ENCODE assay signal across 18 mouse cellular contexts in genomic region chr9:21589538-21589937, GRCm38 (mm10). TPM values are rescaled to one million over a fixed set of nuclear protein-coding genes. Genes with fewer than 3 reads are reported as not detected.
DNase-seq lines count a peak whose midpoint lies in the region; TF ChIP-seq lines count a peak whose summit lies in the region.
"Had no signal": no experiment of that assay in that cellular context is flagged by ENCODE, and none has a peak within 500 bp of the region (broad histone marks: within the 10 kb centered on the region; RNA-seq: fewer than 3 reads in every experiment).

No protein-coding gene starts in this region.

- TF ChIP-seq EP300 in CH12.LX (IDR thresholded peaks at IDR 0.05; ENCODE audit: low read length), result no peak

- H3K4me2 ChIP-seq in CH12.LX (ENCODE audit: insufficient read depth, low read depth, poor library complexity, severe bottlenecking), result no peak overlapping the region
- no peak overlapping the region for H3K4me2 ChIP-seq in myocyte (ENCODE audit: low read depth)
- H3K4me2 ChIP-seq: embryonic facial prominence, embryonic 12.5 days; forebrain, embryonic 13.5 days; forebrain, embryonic 15.5 days had no signal

- DNase-seq in CH12.LX (ENCODE audit: extremely low read depth), result no peak
- no peak for DNase-seq in left cerebral cortex, adult 11 months (ENCODE audit: low spot score)
- no peak for DNase-seq in gastrocnemius, postnatal 10 days
- DNase-seq: adrenal gland, adult 8-10 months; adrenal gland, postnatal 14 days; adrenal gland, postnatal 36 days; B cell, adult 2 months; cerebellum, adult 11-12 months; cerebellum, adult 2 months; cerebellum, postnatal 10 days; embryo, embryonic 11 days; forebrain, postnatal 0 days had no signal

- H3K4me1 ChIP-seq in CH12.LX (ENCODE audit: control insufficient read depth in 1 of 2, insufficient read depth in 2 of 2), result peaks cover 12 to 55% of the 10 kb centered on the region in 2 experiments
- H3K4me1 ChIP-seq in cortical plate, adult 2 months (ENCODE audit: control insufficient read depth, insufficient read depth, low read length), result 0 out of 2 replicates have a peak, but pooled peaks cover 6% of the 10 kb centered on the region

- no peak overlapping the region for H3K27ac ChIP-seq in CH12.LX (ENCODE audit: insufficient read depth, low read depth)
- H3K27ac ChIP-seq in cortical plate, adult 2 months (ENCODE audit: insufficient read depth, low read length), result no peak overlapping the region
- H3K27ac ChIP-seq: embryonic facial prominence, embryonic 12.5 days; forebrain, embryonic 13.5 days; forebrain, embryonic 15.5 days had no signal

- H3K27me3 ChIP-seq in CH12.LX (replicated peaks), result no peaks in the 10 kb centered on the region
- no peaks in the 10 kb centered on the region for H3K27me3 ChIP-seq in myocyte (ENCODE audit: control insufficient read depth, insufficient read depth, insufficient read length)
- H3K27me3 ChIP-seq: embryonic facial prominence, embryonic 12.5 days; forebrain, embryonic 13.5 days; forebrain, embryonic 15.5 days; Patski had no signal

- TF ChIP-seq CTCF in CH12.LX (conservative IDR thresholded peaks at IDR 0.05 in 1 of 2, IDR thresholded peaks at IDR 0.05 in 1 of 2; ENCODE audit: low read depth in 2 of 2, low read length in 2 of 2), result no peak
- TF ChIP-seq CTCF in cortical plate, adult 2 months (IDR thresholded peaks at IDR 0.05; ENCODE audit: extremely low read depth, insufficient read depth, low read length), result no peak

- H3K9ac ChIP-seq in CH12.LX (ENCODE audit: insufficient read depth, low read depth), result no peak overlapping the region
- H3K9ac ChIP-seq: forebrain, embryonic 13.5 days; forebrain, embryonic 15.5 days; forebrain, postnatal 0 days had no signal

- in situ Hi-C loops in CH12.LX (cut with MboI; ENCODE audit: low pct_ligation_motif_present, low pct_unique_long_range_greater_than_20kb, low sequenced_read_pairs), result no loop called here

- H3K4me3 ChIP-seq in CH12.LX (replicated peaks in 1 of 3; ENCODE audit: low read depth in 2 of 3, low read length in 2 of 3, poor library complexity in 1 of 3), result no peak overlapping the region
- H3K4me3 ChIP-seq in cortical plate, adult 2 months (ENCODE audit: insufficient read depth, low read length), result no peak overlapping the region
- no peak overlapping the region for H3K4me3 ChIP-seq in myocyte
- H3K4me3 ChIP-seq: embryonic facial prominence, embryonic 12.5 days; forebrain, embryonic 13.5 days; forebrain, embryonic 15.5 days had no signal

- TF ChIP-seq RAD21 in CH12.LX (IDR thresholded peaks at IDR 0.05; ENCODE audit: low read depth, low read length), result no peak

- H3K9me3 ChIP-seq in CH12.LX (replicated peaks; ENCODE audit: low read length), result no peaks in the 10 kb centered on the region
- H3K9me3 ChIP-seq: embryonic facial prominence, embryonic 12.5 days; forebrain, embryonic 13.5 days; forebrain, embryonic 15.5 days had no signal

- H3K79me2 ChIP-seq in CH12.LX (replicated peaks; ENCODE audit: control insufficient read depth, extremely low read depth, insufficient read depth, poor library complexity, severe bottlenecking) (peaks cover 14% of the 10 kb centered on the region), myocyte (ENCODE audit: control insufficient read depth, insufficient read depth) (peaks cover 13% of the 10 kb centered on the region)

- TF ChIP-seq POLR2A in CH12.LX (IDR thresholded peaks at IDR 0.05; ENCODE audit: low read depth, low read length) (0 out of 2 replicates have a peak, but pooled peaks have one; percentile 3), myocyte (IDR thresholded peaks at IDR 0.05; ENCODE audit: insufficient read length, low read depth) (no peak)
- 0 out of 2 replicates have a peak, but pooled peaks have one; percentile 23 for TF ChIP-seq POLR2A in cortical plate, adult 2 months (IDR thresholded peaks at IDR 0.05; ENCODE audit: extremely low read depth, insufficient read depth, low read length)

- dilution Hi-C loops in CH12.LX (cut with MboI; ENCODE audit: extremely low pct_ligation_motif_present, extremely low pct_unique_long_range_greater_than_20kb, low sequenced_read_pairs), result no loop called here

- H3K36me3 ChIP-seq in CH12.LX (replicated peaks in 1 of 2; ENCODE audit: control insufficient read depth in 1 of 2, insufficient read depth in 1 of 2, low read length in 1 of 2) (peaks cover 54 to 65% of the 10 kb centered on the region in 2 experiments), myocyte (ENCODE audit: control insufficient read depth, insufficient read depth) (peaks cover 24% of the 10 kb centered on the region)

- no peak overlapping the region for H3ac ChIP-seq in myocyte (ENCODE audit: control insufficient read depth, insufficient read length)

TF ChIP-seq in CH12.LX, 34 proteins besides CTCF, POLR2A, EP300 and RAD21:
- TF ChIP-seq ELF1 (IDR thresholded peaks at IDR 0.05; ENCODE audit: low read depth, low read length) (no peak), ZMIZ1 (IDR thresholded peaks at IDR 0.05; ENCODE audit: low read depth, low read length) (peak; percentile 27; the same call in 1 of the 2 replicates)

TF ChIP-seq in myocyte, 11 proteins besides CTCF, POLR2A, EP300 and RAD21:
- TF ChIP-seq POLR2AphosphoS2 (IDR thresholded peaks at IDR 0.05; ENCODE audit: insufficient read length, low read depth) (peak; percentile 71), MYOD1 (IDR thresholded peaks at IDR 0.05; ENCODE audit: control insufficient read depth in 1 of 3, insufficient read length in 2 of 3, low read depth in 2 of 3) (no peak), MAX (IDR thresholded peaks at IDR 0.05; ENCODE audit: low read depth) (no peak), TCF3 (IDR thresholded peaks at IDR 0.05; ENCODE audit: insufficient read length, low read depth) (no peak), MYOG (IDR thresholded peaks at IDR 0.05; ENCODE audit: control insufficient read depth in 1 of 3, insufficient read depth in 1 of 3, insufficient read length in 2 of 3, low read depth in 2 of 3) (no peak)

RNA-seq across cellular contexts. Expression of gene Timm29, which starts 3.0 kb away (rescaled TPM):
- total RNA-seq in CH12.LX (2012; rRNA removed), result 12.0 and 16.0 TPM in 2 replicates
- 19.1 and 19.5 TPM in 2 replicates for total RNA-seq in CH12.LX (2014; rRNA removed)
- polyA plus RNA-seq in CH12.LX (2012; ENCODE audit: insufficient read length, low read depth), result 29.6 and 34.6 TPM in 2 replicates
- 50.4 and 53.2 TPM in 2 replicates for polyA plus RNA-seq in cortical plate, adult 2 months (2012; rRNA removed)
- 26.3 TPM for polyA plus RNA-seq in myocyte (2012; fragmentation: generic; extraction: Trizol)
- total RNA-seq in gastrocnemius, postnatal 10 days (2021), result 10 to 100 TPM; 45.1 to 49.1 TPM

RNA-seq across cellular contexts. Expression of gene Yipf2, which starts 3.1 kb away (rescaled TPM):
- total RNA-seq in CH12.LX (2012; rRNA removed) (13.6 and 17.5 TPM in 2 replicates), CH12.LX (2014; rRNA removed) (13.1 and 16.6 TPM in 2 replicates)
- polyA plus RNA-seq in CH12.LX (2012; ENCODE audit: insufficient read length, low read depth) (17.0 and 21.2 TPM in 2 replicates), myocyte (2012; fragmentation: generic; extraction: Trizol) (13.2 TPM)
- 27.6 and 29.1 TPM in 2 replicates for polyA plus RNA-seq in cortical plate, adult 2 months (2012; rRNA removed)
- total RNA-seq in gastrocnemius, postnatal 10 days (2021), result 1 to 10 TPM; 4.5 to 5.6 TPM

RNA-seq across cellular contexts. Expression of gene Smarca4, which starts 26.4 kb away (rescaled TPM):
- total RNA-seq in CH12.LX (2012; rRNA removed), result 74.3 and 78.9 TPM in 2 replicates
- total RNA-seq in CH12.LX (2014; rRNA removed), result 30.7 and 33.8 TPM in 2 replicates
- polyA plus RNA-seq in CH12.LX (2012; ENCODE audit: insufficient read length, low read depth), result 76.1 and 86.2 TPM in 2 replicates
- 77.3 and 80.3 TPM in 2 replicates for polyA plus RNA-seq in cortical plate, adult 2 months (2012; rRNA removed)
- 68.0 TPM for polyA plus RNA-seq in myocyte (2012; fragmentation: generic; extraction: Trizol)
- total RNA-seq in gastrocnemius, postnatal 10 days (2021), result 10 to 100 TPM; 52.4 to 58.3 TPM

RNA-seq across cellular contexts. Expression of gene Carm1, which starts 42.8 kb away (rescaled TPM):
- total RNA-seq in CH12.LX (2012; rRNA removed), result 42.2 and 46.7 TPM in 2 replicates
- total RNA-seq in CH12.LX (2014; rRNA removed), result 19.1 and 21.5 TPM in 2 replicates
- 98.5 and 111 TPM in 2 replicates for polyA plus RNA-seq in CH12.LX (2012; ENCODE audit: insufficient read length, low read depth)
- polyA plus RNA-seq in cortical plate, adult 2 months (2012; rRNA removed), result 58.9 and 61.6 TPM in 2 replicates
- polyA plus RNA-seq in myocyte (2012; fragmentation: generic; extraction: Trizol), result 48.1 TPM
- 10 to 100 TPM; 81.0 to 95.2 TPM for total RNA-seq in gastrocnemius, postnatal 10 days (2021)
